Mouse (Mus musculus) heart, postnatal 0 days (tissue): ENCODE data around the gene Qprt.

Experiments
- CTCF ChIP-seq: IDR thresholded peaks from 2 replicates; pipeline ENCODE4 v1.5.1; 2016; ENCODE audit warnings: antibody characterized with exemption, control low read depth, low read depth
- EP300 ChIP-seq: IDR thresholded peaks from 2 replicates; pipeline ENCODE4 v1.6.1; 2016; ENCODE audit warnings: antibody characterized with exemption, low read depth

- TF ChIP-seq CTCF (no peak), EP300 (no peak)
Measured at GRCm38 (mm10) chr7:127066317-127066716, 55.7 kb downstream of the Qprt start.
